Mouse (Mus musculus) small intestine, adult 2 months (tissue): Measurements from ENCODE around the gene Ccdc117.

Experiments used
- CTCF ChIP-seq: fragments of 200-500 bp; IDR thresholded peaks from 2 replicates; pipeline ENCODE4 v1.5.1; 2012; ENCODE audit warnings: low read depth, mild to moderate bottlenecking, control low read depth, inconsistent platforms, low read length, moderate library complexity, mixed read lengths; ENCODE audit not compliant: insufficient replicate concordance, insufficient read length; ENCODE audit errors: extremely low read depth
- POLR2A ChIP-seq: fragments of 200-500 bp; IDR thresholded peaks from 2 replicates; pipeline ENCODE4 v1.6.1; 2012; ENCODE audit warnings: low read depth, mild to moderate bottlenecking, control low read depth, inconsistent platforms, low read length, moderate library complexity

- TF ChIP-seq POLR2A = no peak
- no peak for TF ChIP-seq CTCF
Measured at GRCm38 (mm10) chr11:5563898-5564297, 21.9 kb upstream of the Ccdc117 start.
